Mouse (Mus musculus) stomach, postnatal 0 days (tissue): ENCODE results near the gene Rnf26.

ENCODE experiments used
- CTCF ChIP-seq: IDR thresholded peaks from 2 replicates; pipeline ENCODE4 v1.5.1; 2016; ENCODE audit warnings: antibody characterized with exemption, low read depth, mild to moderate bottlenecking, moderate library complexity
- EP300 ChIP-seq: optimal IDR thresholded peaks from 2 replicates; pipeline ENCODE3; 2016; ENCODE audit warnings: antibody characterized with exemption

GRCm38 (mm10) chr9:44087761-44088455 lies 25.4 kb downstream of the Rnf26 start:
- TF ChIP-seq CTCF: no peak
- no peak for TF ChIP-seq EP300
